Mouse (Mus musculus): ENCODE results near the gene Dnajc3. TPM values are rescaled to one million over a fixed set of nuclear protein-coding genes. Genes with fewer than 3 reads are reported as not detected.

The Dnajc3 gene
- polyA plus RNA-seq (2015; fragmentation: Nextera tagmentation; extraction: Ambion mirVana): 20.2 and 22.0 TPM in 2 replicates

GRCm38 (mm10) chr14:118937533-118938492, at the start of gene Dnajc3:
Gene Dnajc3, plus strand, starts transcription at chr14:118937976.
- no peaks in the 10 kb centered on the region for H3K9me3 ChIP-seq
- peak within 1 kb of the TSS; percentile 88 for H3K27ac ChIP-seq
- under 1% methylated on average over 107 of the region's 124 CpGs for WGBS
- no peaks in the 10 kb centered on the region for H3K36me3 ChIP-seq (replicated peaks)
- peak within 1 kb of the TSS; percentile 81 for H3K4me2 ChIP-seq
- H3K4me1 ChIP-seq: peaks cover 19% of the 10 kb centered on the region
- peak within 1 kb of the TSS; percentile 96 for H3K9ac ChIP-seq
- 0 out of 2 replicates have a peak, but pooled peaks cover 4% of the 10 kb centered on the region for H3K27me3 ChIP-seq (replicated peaks)
- peak within 1 kb of the TSS; percentile 97 for H3K4me3 ChIP-seq
- ATAC-seq (replicated peaks): peak; percentile 100

- Histone ChIP-seq H3K27ac (no peak overlapping the region), H3K4me1 (no peaks in the 10 kb centered on the region), H3K27me3 (replicated peaks) (no peaks in the 10 kb centered on the region), H3K9me3 (no peaks in the 10 kb centered on the region), H3K4me2 (no peak overlapping the region), H3K4me3 (no peak overlapping the region), H3K36me3 (replicated peaks) (peaks cover 56% of the 10 kb centered on the region), H3K9ac (no peak overlapping the region)
- 94% methylated on average over 4 of the region's 4 CpGs for WGBS
- ATAC-seq (replicated peaks): no peak
Observed at GRCm38 (mm10) chr14:118890101-118890500, 47.7 kb upstream of the Dnajc3 start.

DNA sequence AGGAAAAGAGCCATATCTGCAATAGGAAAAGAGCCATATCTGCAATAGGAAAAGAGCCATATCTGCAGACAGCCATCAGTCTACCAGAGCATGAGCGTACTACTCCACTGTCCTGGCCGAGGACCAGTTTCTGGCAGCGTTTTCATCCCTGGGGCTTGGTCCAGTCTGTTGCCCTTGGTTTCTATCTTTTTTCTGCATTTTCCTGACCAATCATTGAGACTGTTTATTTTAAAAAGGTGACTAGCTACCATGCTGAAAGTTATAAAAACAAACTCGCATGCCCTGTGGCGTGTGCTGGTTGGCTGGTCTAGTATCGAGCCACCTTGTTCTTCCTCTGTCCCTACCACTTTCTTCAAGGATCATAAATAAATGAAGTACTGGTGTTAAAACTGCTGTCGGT, 42.5 kb upstream of the Dnajc3 start:
- Histone ChIP-seq H3K27me3 (replicated peaks) (no peaks in the 10 kb centered on the region), H3K4me3 (no peak overlapping the region), H3K9me3 (no peaks in the 10 kb centered on the region), H3K9ac (no peak overlapping the region), H3K27ac (no peak overlapping the region), H3K4me2 (no peak overlapping the region), H3K36me3 (replicated peaks) (peaks cover 47% of the 10 kb centered on the region), H3K4me1 (no peaks in the 10 kb centered on the region)
- ATAC-seq (replicated peaks): no peak
- 92% methylated on average over 7 of the region's 7 CpGs for WGBS

- H3K27me3 ChIP-seq (replicated peaks): no peaks in the 10 kb centered on the region
- no peaks in the 10 kb centered on the region for H3K4me1 ChIP-seq
- H3K4me2 ChIP-seq: no peak overlapping the region
- WGBS: 96% methylated on average over 10 of the region's 10 CpGs
- H3K36me3 ChIP-seq (replicated peaks): peaks cover 51% of the 10 kb centered on the region
- H3K4me3 ChIP-seq: no peak overlapping the region
- H3K9me3 ChIP-seq: no peaks in the 10 kb centered on the region
- ATAC-seq (replicated peaks): no peak
- H3K27ac ChIP-seq: no peak overlapping the region
- no peak overlapping the region for H3K9ac ChIP-seq
Observed at GRCm38 (mm10) chr14:118895655-118896054, 42.1 kb upstream of the Dnajc3 start.

GRCm38 (mm10) chr14:118899940-118900339, 37.8 kb upstream of the Dnajc3 start:
- no peaks in the 10 kb centered on the region for H3K4me1 ChIP-seq
- H3K27me3 ChIP-seq (replicated peaks): no peaks in the 10 kb centered on the region
- H3K36me3 ChIP-seq (replicated peaks): peaks cover 62% of the 10 kb centered on the region
- H3K9ac ChIP-seq: no peak overlapping the region
- ATAC-seq (replicated peaks): no peak
- H3K4me3 ChIP-seq: no peak overlapping the region
- H3K27ac ChIP-seq: no peak overlapping the region
- WGBS: 84% methylated on average over 11 of the region's 11 CpGs
- no peaks in the 10 kb centered on the region for H3K9me3 ChIP-seq
- H3K4me2 ChIP-seq: no peak overlapping the region

GRCm38 (mm10) chr14:118900911-118901310, 36.9 kb upstream of the Dnajc3 start:
- Histone ChIP-seq H3K36me3 (replicated peaks) (peaks cover 55% of the 10 kb centered on the region), H3K9ac (no peak overlapping the region)

GRCm38 (mm10) chr14:118903397-118903796, 34.4 kb upstream of the Dnajc3 start:
- 89% methylated on average over 3 of the region's 3 CpGs for WGBS
- no peak overlapping the region for H3K4me2 ChIP-seq
- no peaks in the 10 kb centered on the region for H3K9me3 ChIP-seq
- peaks cover 62% of the 10 kb centered on the region for H3K36me3 ChIP-seq (replicated peaks)
- no peak for ATAC-seq (replicated peaks)
- no peaks in the 10 kb centered on the region for H3K4me1 ChIP-seq
- H3K27ac ChIP-seq: no peak overlapping the region
- no peak overlapping the region for H3K9ac ChIP-seq
- H3K27me3 ChIP-seq (replicated peaks): no peaks in the 10 kb centered on the region
- H3K4me3 ChIP-seq: no peak overlapping the region

More at GRCm38 (mm10) chr14:118900911-118901310, 36.9 kb upstream of the Dnajc3 start:
- Histone ChIP-seq H3K4me1 (no peaks in the 10 kb centered on the region), H3K4me2 (no peak overlapping the region), H3K4me3 (no peak overlapping the region), H3K9me3 (no peaks in the 10 kb centered on the region), H3K27ac (no peak overlapping the region), H3K27me3 (replicated peaks) (no peaks in the 10 kb centered on the region)
- WGBS: 98% methylated on average over 1 of the region's 1 CpGs
- no peak for ATAC-seq (replicated peaks)

DNA sequence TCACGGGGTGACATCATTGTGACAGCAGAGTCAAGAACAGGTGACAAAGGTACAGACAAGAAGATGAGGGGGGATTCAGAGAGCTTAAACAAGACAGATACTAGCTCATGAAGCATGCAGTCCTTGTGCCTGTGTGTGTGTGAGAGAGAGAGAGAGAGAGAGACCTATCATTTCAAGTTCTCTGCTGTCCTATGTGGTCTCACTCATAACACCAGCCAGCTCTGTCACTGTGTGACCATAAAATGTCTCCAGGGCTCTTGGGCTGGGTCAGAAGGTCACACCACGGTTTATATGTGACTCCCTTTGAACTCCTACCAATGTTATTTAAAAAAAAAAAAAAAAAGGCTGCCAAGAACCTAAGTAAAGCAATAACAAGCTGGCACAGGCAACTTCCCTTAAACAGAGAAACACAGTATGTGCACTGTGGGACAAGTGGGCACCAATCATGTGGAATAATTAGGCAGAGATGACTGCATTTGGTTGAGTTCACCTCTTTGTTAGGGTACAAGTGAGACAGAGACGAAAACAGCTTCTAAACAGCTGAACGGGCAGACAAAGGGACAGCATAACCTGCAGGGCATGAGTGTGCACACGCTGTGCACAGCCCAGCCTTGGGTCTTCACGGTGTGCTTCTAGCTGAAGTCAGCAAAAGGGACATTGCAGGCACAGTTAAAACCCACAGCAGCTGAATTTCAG, 33.8 kb upstream of the Dnajc3 start:
- Histone ChIP-seq H3K4me1 (no peaks in the 10 kb centered on the region), H3K27me3 (replicated peaks) (no peaks in the 10 kb centered on the region), H3K9ac (no peak overlapping the region), H3K27ac (0 out of 2 replicates have a peak overlapping the region, but pooled peaks have one; percentile 3), H3K9me3 (no peaks in the 10 kb centered on the region), H3K4me2 (no peak overlapping the region), H3K4me3 (no peak overlapping the region), H3K36me3 (replicated peaks) (peaks cover 58% of the 10 kb centered on the region)
- WGBS: 58% methylated on average over 6 of the region's 6 CpGs
- ATAC-seq (replicated peaks): no peak

GRCm38 (mm10) chr14:118907592-118907991, 30.2 kb upstream of the Dnajc3 start:
- no peak overlapping the region for H3K9ac ChIP-seq
- H3K27ac ChIP-seq: no peak overlapping the region
- H3K27me3 ChIP-seq (replicated peaks): no peaks in the 10 kb centered on the region
- no peak overlapping the region for H3K4me2 ChIP-seq
- H3K36me3 ChIP-seq (replicated peaks): peaks cover 45% of the 10 kb centered on the region
- no peaks in the 10 kb centered on the region for H3K4me1 ChIP-seq
- 75% methylated on average over 8 of the region's 8 CpGs for WGBS
- no peak for ATAC-seq (replicated peaks)
- no peak overlapping the region for H3K4me3 ChIP-seq
- H3K9me3 ChIP-seq: no peaks in the 10 kb centered on the region

DNA sequence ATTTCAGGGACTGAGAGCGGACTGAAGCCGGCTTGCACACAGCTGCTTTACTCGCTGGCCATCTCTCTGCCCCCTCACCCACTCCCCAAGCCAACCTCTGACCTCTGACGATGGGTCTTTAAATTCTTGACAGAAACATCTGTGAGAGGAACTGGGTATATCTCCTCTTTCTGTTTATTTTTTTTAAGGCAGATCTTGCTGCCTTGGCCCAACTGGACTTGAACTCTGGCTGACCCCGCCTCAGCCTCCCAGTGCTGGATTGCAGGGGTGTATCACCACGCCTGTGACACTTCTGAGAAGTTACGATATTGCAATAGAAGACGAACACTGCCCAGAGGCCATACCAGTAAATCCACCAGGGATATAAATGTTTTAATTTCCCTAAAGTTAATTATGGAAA, 27.9 kb upstream of the Dnajc3 start:
- Histone ChIP-seq H3K9me3 (no peaks in the 10 kb centered on the region), H3K36me3 (replicated peaks) (peaks cover 41% of the 10 kb centered on the region), H3K4me1 (no peaks in the 10 kb centered on the region), H3K9ac (no peak overlapping the region), H3K4me2 (no peak overlapping the region), H3K27ac (no peak overlapping the region), H3K4me3 (no peak overlapping the region), H3K27me3 (replicated peaks) (no peaks in the 10 kb centered on the region)
- 92% methylated on average over 8 of the region's 8 CpGs for WGBS
- no peak for ATAC-seq (replicated peaks)

DNA sequence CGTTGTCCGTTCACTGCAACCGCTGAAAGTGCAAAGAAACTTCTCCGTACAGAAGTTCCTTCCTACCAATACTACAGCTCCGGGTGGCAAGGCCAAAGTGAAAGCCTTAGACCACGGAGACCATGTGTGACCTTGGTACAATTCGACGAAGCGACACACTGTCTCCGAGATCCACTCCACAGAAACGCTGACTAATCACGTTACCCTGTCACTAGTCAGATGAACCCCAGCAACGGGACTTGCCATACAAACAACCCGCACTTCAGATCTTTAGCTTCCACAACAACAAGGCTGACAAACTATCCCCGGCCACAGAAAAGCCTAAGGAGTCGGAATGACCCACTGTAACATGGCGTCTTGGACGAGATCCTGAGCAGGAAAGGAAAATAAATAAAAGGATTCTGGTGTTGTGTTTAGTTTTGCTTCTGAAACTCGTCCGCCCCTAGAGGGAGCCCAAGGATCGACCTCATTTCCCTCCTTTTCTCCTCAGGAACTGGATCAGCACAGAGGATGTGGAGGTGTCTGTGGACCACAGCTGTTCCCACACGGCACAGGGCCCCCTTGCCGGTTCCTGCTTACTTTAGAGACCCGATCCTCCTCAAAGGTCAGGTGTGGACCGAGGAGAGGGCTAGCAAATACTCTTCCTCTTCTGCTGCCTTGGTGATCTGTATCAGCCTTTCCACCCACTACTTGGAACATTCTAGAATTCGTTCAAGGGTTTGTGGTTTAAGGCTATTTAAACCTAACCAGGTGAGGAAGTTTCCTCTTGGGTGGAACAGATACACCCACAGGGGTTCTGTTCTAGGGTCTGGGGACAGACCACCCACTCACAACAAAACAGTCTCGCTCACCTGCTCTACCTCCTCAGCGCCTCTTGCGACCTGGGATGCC, 27.2 kb upstream of the Dnajc3 start:
- no peaks in the 10 kb centered on the region for H3K9me3 ChIP-seq
- no peak overlapping the region for H3K4me3 ChIP-seq
- H3K36me3 ChIP-seq (replicated peaks): peaks cover 41% of the 10 kb centered on the region
- 72% methylated on average over 29 of the region's 29 CpGs for WGBS
- H3K27me3 ChIP-seq (replicated peaks): no peaks in the 10 kb centered on the region
- no peaks in the 10 kb centered on the region for H3K4me1 ChIP-seq
- H3K9ac ChIP-seq: no peak overlapping the region
- H3K27ac ChIP-seq: no peak overlapping the region
- ATAC-seq (replicated peaks): peak; percentile 43; the same call in 1 of the 2 replicates
- no peak overlapping the region for H3K4me2 ChIP-seq

DNA sequence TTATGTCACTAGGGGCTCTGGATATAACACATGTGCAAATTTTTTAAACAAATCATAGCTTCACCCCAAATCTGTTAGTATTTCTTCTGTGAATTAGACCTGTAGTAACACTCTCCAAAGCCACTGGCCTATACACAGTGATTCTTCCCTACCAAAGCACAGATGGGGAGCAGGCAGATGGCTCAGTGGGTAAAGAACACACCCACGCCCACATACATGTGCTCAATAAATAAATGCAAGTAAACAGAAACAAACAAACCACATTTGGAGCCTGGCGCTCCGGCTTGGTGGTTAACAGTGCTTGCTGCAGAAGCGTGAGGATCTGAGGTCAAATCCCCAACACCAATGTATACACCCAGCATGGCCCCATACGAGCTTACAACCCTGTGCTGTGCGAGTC, 26.3 kb upstream of the Dnajc3 start:
- Histone ChIP-seq H3K9me3 (no peaks in the 10 kb centered on the region), H3K36me3 (replicated peaks) (peaks cover 39% of the 10 kb centered on the region), H3K4me2 (no peak overlapping the region), H3K27me3 (replicated peaks) (no peaks in the 10 kb centered on the region), H3K4me1 (no peaks in the 10 kb centered on the region), H3K9ac (no peak overlapping the region), H3K4me3 (no peak overlapping the region), H3K27ac (no peak overlapping the region)
- ATAC-seq (replicated peaks): no peak
- 91% methylated on average over 6 of the region's 6 CpGs for WGBS
